Mouse (Mus musculus): ENCODE results near the gene Acad11. TPM values are rescaled to one million over a fixed set of nuclear protein-coding genes. Genes with fewer than 3 reads are reported as not detected.

Acad11 gene
- polyA plus RNA-seq, 1 experiment from 2014 or later: 17.6 TPM

GRCm38 (mm10) chr9:104034718-104035117 is 28.5 kb upstream of the Acad11 start:
- TF ChIP-seq CTCF (IDR thresholded peaks at IDR 0.05; ENCODE audit: low read depth): no peak
- peaks cover 28% of the 10 kb centered on the region; the same call in 1 of the 2 replicates for H3K36me3 ChIP-seq (ENCODE audit: insufficient read depth, low read length)
- WGBS: 80% methylated on average over 6 of the region's 6 CpGs

GRCm38 (mm10) chr9:104035261-104036015 is 27.7 kb upstream of the Acad11 start:
- no peaks in the 10 kb centered on the region for H3K4me1 ChIP-seq (replicated peaks; ENCODE audit: insufficient read depth, low read length)
- no peak; the same call in 1 of the 2 replicates for ATAC-seq (replicated peaks; ENCODE audit: low FRiP score, low read depth)
- 53% methylated on average over 24 of the region's 24 CpGs for WGBS
- peaks cover 25% of the 10 kb centered on the region; the same call in 1 of the 2 replicates for H3K36me3 ChIP-seq (ENCODE audit: insufficient read depth, low read length)
- no peak overlapping the region for H3K27ac ChIP-seq
- no peaks in the 10 kb centered on the region for H3K9me3 ChIP-seq (replicated peaks; ENCODE audit: low read length)
- no peak overlapping the region for H3K4me2 ChIP-seq (ENCODE audit: low read length)
- peak; percentile 80 for TF ChIP-seq CTCF (IDR thresholded peaks at IDR 0.05; ENCODE audit: low read depth)
- peak; percentile 83 for DNase-seq (ENCODE audit: low spot score)
- H3K4me3 ChIP-seq (replicated peaks; ENCODE audit: low read depth, low read length): no peak overlapping the region
- H3K27me3 ChIP-seq (ENCODE audit: insufficient read depth, low read length): no peaks in the 10 kb centered on the region
- H3K9ac ChIP-seq (ENCODE audit: low read depth, low read length): no peak overlapping the region

More at GRCm38 (mm10) chr9:104034718-104035117, 28.5 kb upstream of the Acad11 start:
- Histone ChIP-seq H3K9ac (ENCODE audit: low read depth, low read length) (no peak overlapping the region), H3K27me3 (ENCODE audit: insufficient read depth, low read length) (no peaks in the 10 kb centered on the region), H3K4me2 (ENCODE audit: low read length) (no peak overlapping the region), H3K4me3 (replicated peaks; ENCODE audit: low read depth, low read length) (no peak overlapping the region), H3K4me1 (replicated peaks; ENCODE audit: insufficient read depth, low read length) (no peaks in the 10 kb centered on the region), H3K27ac (no peak overlapping the region), H3K9me3 (replicated peaks; ENCODE audit: low read length) (no peaks in the 10 kb centered on the region)
- ATAC-seq (replicated peaks; ENCODE audit: low FRiP score, low read depth) (no peak), DNase-seq (ENCODE audit: low spot score) (no peak)

DNA sequence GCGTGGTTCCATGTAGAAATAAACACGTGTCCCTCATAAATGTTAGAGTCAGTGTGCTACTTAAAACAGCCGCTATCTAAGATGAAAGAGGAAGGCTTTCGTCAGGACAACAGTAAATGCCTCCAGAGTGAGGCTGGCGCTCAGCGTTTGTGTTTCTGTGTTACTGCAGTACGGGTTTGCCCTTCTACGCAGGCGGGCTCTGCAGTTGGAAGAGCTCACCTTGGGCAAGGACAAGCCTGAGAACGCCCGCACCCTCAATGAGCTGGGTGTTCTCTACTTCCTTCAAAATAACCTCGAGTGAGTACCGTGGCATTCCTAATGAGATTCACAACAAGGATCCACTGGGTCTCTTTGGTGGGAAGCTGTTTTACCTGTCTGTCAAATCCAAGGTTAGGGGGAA is 24.9 kb upstream of the Acad11 start:
- no peak for ATAC-seq (replicated peaks; ENCODE audit: low FRiP score, low read depth)
- WGBS: 87% methylated on average over 13 of the region's 13 CpGs
- Histone ChIP-seq H3K9me3 (replicated peaks; ENCODE audit: low read length) (no peaks in the 10 kb centered on the region), H3K27ac (no peak overlapping the region), H3K9ac (ENCODE audit: low read depth, low read length) (no peak overlapping the region), H3K4me3 (replicated peaks; ENCODE audit: low read depth, low read length) (no peak overlapping the region), H3K36me3 (ENCODE audit: insufficient read depth, low read length) (peaks cover 28% of the 10 kb centered on the region; the same call in 1 of the 2 replicates), H3K27me3 (ENCODE audit: insufficient read depth, low read length) (no peaks in the 10 kb centered on the region), H3K4me1 (replicated peaks; ENCODE audit: insufficient read depth, low read length) (no peaks in the 10 kb centered on the region), H3K4me2 (ENCODE audit: low read length) (no peak overlapping the region)
- no peak for DNase-seq (ENCODE audit: low spot score)
- no peak for TF ChIP-seq CTCF (IDR thresholded peaks at IDR 0.05; ENCODE audit: low read depth)

DNA sequence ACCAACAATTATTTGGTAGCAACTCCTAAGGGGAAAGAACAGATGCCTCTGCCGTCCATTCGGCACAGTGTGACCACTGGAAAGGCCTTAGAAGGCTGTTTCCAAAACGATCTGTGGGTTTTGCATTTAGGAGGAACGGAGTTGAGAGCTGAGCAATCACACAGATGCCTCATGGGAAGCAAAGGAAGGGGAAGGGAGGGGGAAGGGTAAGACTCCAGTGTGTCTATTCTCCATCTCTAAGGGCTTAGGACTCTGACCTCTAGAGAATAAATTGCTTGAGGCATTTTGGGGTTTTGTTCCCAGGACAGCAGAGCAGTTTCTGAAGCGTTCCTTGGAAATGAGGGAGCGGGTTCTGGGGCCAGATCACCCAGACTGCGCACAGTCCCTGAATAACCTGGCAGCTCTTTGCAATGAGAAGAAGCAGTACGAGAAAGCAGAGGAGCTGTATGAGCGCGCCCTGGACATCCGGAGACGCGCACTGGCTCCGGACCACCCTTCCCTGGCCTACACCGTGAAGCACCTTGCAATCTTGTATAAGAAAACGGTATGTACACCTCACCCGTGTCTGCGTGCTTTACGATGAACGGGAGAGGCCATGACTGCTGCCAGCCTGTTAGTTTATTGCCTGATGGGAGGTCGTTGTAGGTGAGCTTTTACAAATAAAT is 24.0 kb upstream of the Acad11 start:
- WGBS: 87% methylated on average over 21 of the region's 21 CpGs
- TF ChIP-seq CTCF (IDR thresholded peaks at IDR 0.05; ENCODE audit: low read depth): no peak
- Histone ChIP-seq H3K36me3 (ENCODE audit: insufficient read depth, low read length) (peaks cover 28% of the 10 kb centered on the region; the same call in 1 of the 2 replicates), H3K27me3 (ENCODE audit: insufficient read depth, low read length) (no peaks in the 10 kb centered on the region), H3K9me3 (replicated peaks; ENCODE audit: low read length) (no peaks in the 10 kb centered on the region), H3K4me3 (replicated peaks; ENCODE audit: low read depth, low read length) (no peak overlapping the region), H3K9ac (ENCODE audit: low read depth, low read length) (no peak overlapping the region), H3K4me1 (replicated peaks; ENCODE audit: insufficient read depth, low read length) (no peaks in the 10 kb centered on the region), H3K27ac (no peak overlapping the region), H3K4me2 (ENCODE audit: low read length) (no peak overlapping the region)
- no peak for ATAC-seq (replicated peaks; ENCODE audit: low FRiP score, low read depth)
- no peak for DNase-seq (ENCODE audit: low spot score)

DNA sequence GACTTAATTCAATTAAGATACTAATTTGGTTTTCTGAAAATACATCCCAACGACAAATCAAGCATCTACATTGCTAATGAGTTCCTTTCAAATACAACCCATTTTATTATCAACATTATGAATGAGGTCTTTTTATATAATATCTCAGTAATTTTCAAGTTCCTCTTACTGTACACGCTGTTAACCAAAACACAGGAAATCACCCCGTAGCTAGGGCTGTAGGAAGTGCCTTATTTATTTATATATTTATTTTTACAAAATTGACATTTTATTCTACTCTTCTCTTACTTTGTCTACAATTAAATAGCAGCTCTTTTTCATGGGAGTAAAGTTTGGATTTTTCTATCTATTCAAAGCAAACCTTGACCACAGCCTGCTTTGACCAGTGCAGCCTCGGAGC is 23.4 kb upstream of the Acad11 start:
- Histone ChIP-seq H3K4me1 (replicated peaks; ENCODE audit: insufficient read depth, low read length) (no peaks in the 10 kb centered on the region), H3K36me3 (ENCODE audit: insufficient read depth, low read length) (peaks cover 28% of the 10 kb centered on the region; the same call in 1 of the 2 replicates), H3K9ac (ENCODE audit: low read depth, low read length) (no peak overlapping the region), H3K27ac (no peak overlapping the region), H3K4me2 (ENCODE audit: low read length) (no peak overlapping the region), H3K9me3 (replicated peaks; ENCODE audit: low read length) (no peaks in the 10 kb centered on the region), H3K4me3 (replicated peaks; ENCODE audit: low read depth, low read length) (no peak overlapping the region), H3K27me3 (ENCODE audit: insufficient read depth, low read length) (no peaks in the 10 kb centered on the region)
- no peak for TF ChIP-seq CTCF (IDR thresholded peaks at IDR 0.05; ENCODE audit: low read depth)
- 80% methylated on average over 4 of the region's 4 CpGs for WGBS
- ATAC-seq (replicated peaks; ENCODE audit: low FRiP score, low read depth) (no peak), DNase-seq (ENCODE audit: low spot score) (no peak)

- Histone ChIP-seq H3K4me1 (replicated peaks; ENCODE audit: insufficient read depth, low read length) (no peaks in the 10 kb centered on the region), H3K9ac (ENCODE audit: low read depth, low read length) (no peak within 1 kb of the TSS), H3K27ac (no peak within 1 kb of the TSS), H3K4me2 (ENCODE audit: low read length) (no peak within 1 kb of the TSS), H3K4me3 (replicated peaks; ENCODE audit: low read depth, low read length) (no peak within 1 kb of the TSS), H3K9me3 (replicated peaks; ENCODE audit: low read length) (no peaks in the 10 kb centered on the region), H3K36me3 (ENCODE audit: insufficient read depth, low read length) (peaks cover 28% of the 10 kb centered on the region; the same call in 1 of the 2 replicates), H3K27me3 (ENCODE audit: insufficient read depth, low read length) (no peaks in the 10 kb centered on the region)
- WGBS: 73% methylated on average over 2 of the region's 2 CpGs
- DNase-seq (ENCODE audit: low spot score): no peak
- ATAC-seq (replicated peaks; ENCODE audit: low FRiP score, low read depth): no peak
- TF ChIP-seq CTCF (IDR thresholded peaks at IDR 0.05; ENCODE audit: low read depth): no peak
Measured at GRCm38 (mm10) chr9:104040362-104040761, 22.8 kb upstream of the Acad11 start, which contains the start of gene Gm28305. TSS of gene Gm28305 (plus strand) at chr9:104040662.

Data from kidney, postnatal 0 days (tissue).